Mouse (Mus musculus) macrophage (primary cell): ENCODE results near the gene Vsig2. TPM values are rescaled to one million over a fixed set of nuclear protein-coding genes. Genes with fewer than 3 reads are reported as not detected.

Source experiments
- H3K27ac ChIP-seq: fragments of 350-480 bp; formaldehyde crosslinking; 2 replicates; pipeline ENCODE4 v1.9.0; 2021
- H3K36me3 ChIP-seq: fragments of 350-480 bp; formaldehyde crosslinking; 2 replicates; pipeline ENCODE4 v1.9.0; 2021; ENCODE audit errors: inconsistent target
- H3K4me3 ChIP-seq: fragments of 350-480 bp; formaldehyde crosslinking; 2 replicates; pipeline ENCODE4 v1.9.0; 2021; ENCODE audit errors: inconsistent target
- H3K79me2 ChIP-seq: fragments of 350-480 bp; formaldehyde crosslinking; 2 replicates; pipeline ENCODE4 v1.9.0; 2021; ENCODE audit errors: inconsistent target
- WGBS: methylation state at CpG from one replicate; pipeline ENCODE4 v1.1.7; 2026; ENCODE audit warnings: inconsistent platforms; ENCODE audit not compliant: missing documents; 5-methylcytosine and 5-hydroxymethylcytosine counted together
- polyA plus RNA-seq: library from polyadenylated mRNA; stranded (reverse); fragments of 250-400 nt; gene quantifications from 3 replicates; pipeline ENCODE4 v1.2.4, GENCODE M21; 2018; ENCODE audit warnings: inconsistent platforms

Gene Vsig2
- polyA plus RNA-seq, 1 experiment from 2014 or later: not detected

DNA sequence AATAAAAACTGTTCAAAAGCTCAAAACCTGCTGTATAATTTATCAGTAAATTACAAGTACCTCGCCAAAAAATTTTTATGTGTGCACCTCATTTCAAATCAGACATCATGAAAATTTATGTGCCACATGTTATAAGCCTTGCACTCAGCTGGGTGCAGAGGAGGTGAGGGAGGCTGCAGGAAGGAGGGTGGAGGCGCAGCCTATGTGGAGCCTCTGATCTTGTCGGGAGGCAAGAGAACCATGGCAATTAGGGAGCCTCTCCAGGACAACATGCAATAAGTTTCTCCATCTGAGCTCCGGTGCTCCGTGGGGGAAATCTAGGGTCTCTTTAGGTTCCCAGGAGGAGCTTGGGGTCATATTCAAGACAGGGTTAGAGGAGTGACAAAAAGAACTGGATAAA, 28.4 kb downstream of the Vsig2 start:
- WGBS: 26% methylated on average over 5 of the region's 5 CpGs
- Histone ChIP-seq H3K36me3 (no peaks in the 10 kb centered on the region), H3K27ac (no peak overlapping the region), H3K79me2 (no peaks in the 10 kb centered on the region), H3K4me3 (no peak overlapping the region)

DNA sequence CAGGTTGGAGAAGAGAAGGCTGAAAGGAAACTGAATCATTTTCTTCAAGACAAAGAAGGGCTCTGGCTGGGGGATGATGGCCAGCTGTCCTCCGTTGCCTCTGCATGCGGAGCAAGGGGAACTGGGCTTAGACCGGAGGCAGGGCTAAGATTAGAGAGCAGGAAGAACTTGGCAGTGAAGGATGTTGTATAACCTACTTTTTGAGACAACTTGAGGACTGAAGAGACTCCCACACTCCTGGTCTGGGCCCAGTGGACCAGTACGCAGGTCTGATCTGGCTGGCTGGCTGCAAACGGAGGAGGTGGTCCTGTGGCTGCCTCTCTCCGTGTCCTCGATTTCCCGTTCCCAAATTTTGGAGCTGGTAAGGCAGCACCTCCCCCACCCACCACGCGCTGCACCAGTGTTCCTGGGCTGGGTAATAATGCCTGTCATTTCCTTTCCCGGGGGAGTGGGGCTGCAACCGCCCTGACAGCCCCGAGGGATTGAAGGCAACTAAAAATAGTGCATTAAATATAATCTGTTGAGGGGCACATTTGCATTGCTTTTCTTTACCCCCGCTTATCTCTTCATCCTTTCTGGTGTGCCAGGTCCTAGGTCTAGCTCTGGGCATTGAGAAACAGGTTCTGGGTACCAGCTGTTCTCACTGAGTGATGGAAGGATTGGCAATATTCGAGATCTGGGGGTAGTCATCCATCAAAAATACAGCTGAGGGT, 29.0 kb downstream of the Vsig2 start:
- Histone ChIP-seq H3K79me2 (no peaks in the 10 kb centered on the region), H3K36me3 (no peaks in the 10 kb centered on the region), H3K4me3 (no peak overlapping the region), H3K27ac (no peak overlapping the region)
- WGBS: 7% methylated on average over 15 of the region's 15 CpGs

DNA sequence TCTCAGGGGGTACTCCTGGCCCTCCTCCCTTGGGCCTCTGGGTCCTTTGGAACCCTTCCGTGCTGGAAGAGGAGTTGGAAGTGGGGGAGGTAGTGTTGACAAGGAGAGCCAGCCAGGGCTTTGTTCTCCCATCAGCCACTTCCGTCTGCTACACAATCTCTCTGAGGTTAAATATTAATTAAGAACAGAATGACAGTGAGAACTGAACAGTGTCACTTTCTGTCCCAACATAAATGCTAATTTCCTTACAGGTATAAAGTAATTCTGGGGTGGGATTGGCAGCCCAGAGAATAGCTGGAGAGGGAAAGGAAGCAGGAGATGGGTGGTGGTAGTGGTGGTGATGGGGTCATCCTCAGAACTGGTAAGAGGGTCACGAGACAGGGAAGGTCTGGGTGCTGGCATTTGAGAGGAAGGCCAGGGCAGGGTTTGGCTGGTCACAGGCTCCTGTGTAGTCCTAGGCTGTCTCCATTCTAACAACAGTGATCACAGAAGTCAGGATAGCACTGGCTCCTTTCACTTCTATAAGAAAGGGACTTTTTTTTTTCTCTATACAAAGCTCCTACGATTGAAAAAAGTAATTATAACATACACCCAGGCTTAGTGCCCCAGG, 29.7 kb downstream of the Vsig2 start:
- Histone ChIP-seq H3K27ac (no peak overlapping the region), H3K79me2 (no peaks in the 10 kb centered on the region), H3K4me3 (no peak overlapping the region), H3K36me3 (no peaks in the 10 kb centered on the region)
- WGBS: 38% methylated on average over 4 of the region's 4 CpGs

DNA sequence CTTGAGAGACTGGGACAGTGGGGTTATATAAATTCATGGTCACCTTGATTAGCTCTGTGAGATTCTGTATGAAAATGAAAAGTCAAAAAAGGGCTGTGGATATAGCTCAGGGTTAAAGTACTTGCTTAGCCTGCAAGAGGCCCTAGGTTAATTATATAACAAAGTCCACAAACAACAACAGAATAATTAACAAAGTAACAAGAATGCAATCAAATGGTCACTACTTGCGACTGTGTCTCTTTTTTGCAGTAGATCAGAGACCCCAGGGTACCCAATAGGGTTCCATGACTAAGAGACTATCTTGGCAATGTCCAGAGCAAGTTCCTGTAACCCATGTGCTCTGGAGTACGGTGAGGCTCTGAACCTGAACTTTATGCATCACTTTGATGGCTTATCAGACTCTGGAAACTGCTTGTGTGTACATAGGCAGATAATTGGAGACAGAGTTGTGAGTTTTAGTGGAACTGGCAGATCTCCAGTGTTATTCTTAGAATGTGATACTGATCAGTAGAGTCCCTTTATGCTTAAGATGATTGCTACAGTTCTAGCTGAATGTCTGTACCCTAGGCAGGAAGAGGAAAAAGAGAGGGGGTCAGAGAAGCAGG, 30.3 kb downstream of the Vsig2 start:
- H3K4me3 ChIP-seq: no peak overlapping the region
- H3K27ac ChIP-seq: no peak overlapping the region
- no peaks in the 10 kb centered on the region for H3K79me2 ChIP-seq
- H3K36me3 ChIP-seq: no peaks in the 10 kb centered on the region
- WGBS: 63% methylated on average over 2 of the region's 2 CpGs

DNA sequence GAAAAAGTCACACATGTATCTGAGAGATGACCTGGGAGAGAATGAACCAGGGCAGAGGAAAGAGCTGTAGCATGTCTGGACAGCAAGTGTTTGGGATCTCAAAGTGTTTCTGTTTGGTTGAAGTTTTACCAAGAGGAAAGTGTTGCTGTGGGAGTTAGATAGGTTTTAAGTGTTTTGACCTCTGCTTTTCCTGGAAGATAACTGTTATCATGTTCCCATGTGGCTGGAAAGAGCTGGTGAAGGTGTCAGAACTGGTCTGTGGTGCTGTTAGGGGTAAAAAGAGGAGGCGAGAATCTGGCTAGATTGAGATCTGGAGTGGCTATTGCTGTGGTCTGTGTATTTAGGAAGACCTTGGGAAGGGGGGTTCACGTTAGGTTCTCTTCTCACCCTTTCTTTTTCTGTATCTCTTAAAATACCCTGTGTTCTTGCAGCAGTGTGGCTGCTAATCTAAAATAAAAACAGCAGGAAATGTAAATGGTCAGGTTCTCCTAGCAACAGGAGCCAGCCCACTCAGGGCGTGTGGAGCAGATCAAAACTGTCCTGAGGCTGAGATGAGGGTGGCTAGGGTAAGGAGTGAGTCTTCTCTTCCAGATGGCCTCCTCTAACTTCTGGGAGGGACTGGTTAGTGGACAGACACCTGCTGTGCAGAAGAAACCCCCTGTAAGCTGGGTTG, 33.3 kb downstream of the Vsig2 start:
- no peak overlapping the region for H3K4me3 ChIP-seq
- H3K27ac ChIP-seq: no peak overlapping the region
- no peaks in the 10 kb centered on the region for H3K36me3 ChIP-seq
- WGBS: 42% methylated on average over 3 of the region's 3 CpGs
- H3K79me2 ChIP-seq: no peaks in the 10 kb centered on the region

DNA sequence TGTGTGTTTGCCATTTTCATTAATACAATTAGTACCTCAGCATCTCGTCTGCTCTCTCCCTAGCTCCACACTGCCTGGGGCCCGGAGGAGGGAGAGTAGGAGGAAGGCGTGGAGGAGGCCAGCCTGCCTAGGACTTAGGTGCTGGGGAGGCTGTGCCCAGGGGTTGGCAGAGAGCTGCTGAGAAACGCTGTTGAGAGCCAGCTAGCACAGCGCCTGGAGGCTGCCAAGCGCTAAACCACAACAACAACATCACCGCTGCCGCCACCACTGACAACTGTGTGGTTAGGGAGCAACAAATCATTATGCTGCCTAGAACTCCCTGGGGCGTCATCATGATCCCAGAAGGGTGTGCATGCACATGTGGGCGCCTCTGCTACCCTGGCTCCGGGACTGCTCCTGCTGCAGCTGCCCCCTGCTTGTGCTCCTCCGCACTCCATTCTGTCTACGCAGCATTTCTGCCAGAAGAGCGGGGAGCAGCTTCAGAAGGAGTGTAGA, 37.4 kb downstream of the Vsig2 start:
- 17% methylated on average over 14 of the region's 14 CpGs for WGBS
- Histone ChIP-seq H3K27ac (no peak overlapping the region), H3K4me3 (no peak overlapping the region), H3K36me3 (no peaks in the 10 kb centered on the region), H3K79me2 (no peaks in the 10 kb centered on the region)

DNA sequence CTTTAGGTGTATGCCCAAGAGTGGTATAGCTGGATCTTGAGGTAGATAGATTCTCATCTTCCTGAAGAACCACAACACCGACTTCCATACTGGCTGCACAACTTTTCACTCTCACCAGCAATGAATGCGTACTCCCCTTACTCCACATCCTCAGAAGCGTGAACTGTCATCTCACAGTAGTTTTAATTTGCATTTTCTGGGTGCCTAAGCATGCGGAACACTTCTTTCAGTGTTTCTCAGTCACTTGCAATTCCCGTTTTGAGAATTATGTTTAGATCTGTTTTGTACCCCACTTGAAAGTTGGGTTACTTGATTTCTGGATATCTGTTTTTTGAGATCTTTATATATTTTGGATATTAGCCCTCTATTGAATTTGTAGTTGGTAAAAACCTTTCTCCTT, 44.5 kb downstream of the Vsig2 start:
- no peaks in the 10 kb centered on the region for H3K36me3 ChIP-seq
- H3K79me2 ChIP-seq: no peaks in the 10 kb centered on the region
- H3K27ac ChIP-seq: no peak overlapping the region
- 95% methylated on average over 5 of the region's 5 CpGs for WGBS
- H3K4me3 ChIP-seq: no peak overlapping the region

DNA sequence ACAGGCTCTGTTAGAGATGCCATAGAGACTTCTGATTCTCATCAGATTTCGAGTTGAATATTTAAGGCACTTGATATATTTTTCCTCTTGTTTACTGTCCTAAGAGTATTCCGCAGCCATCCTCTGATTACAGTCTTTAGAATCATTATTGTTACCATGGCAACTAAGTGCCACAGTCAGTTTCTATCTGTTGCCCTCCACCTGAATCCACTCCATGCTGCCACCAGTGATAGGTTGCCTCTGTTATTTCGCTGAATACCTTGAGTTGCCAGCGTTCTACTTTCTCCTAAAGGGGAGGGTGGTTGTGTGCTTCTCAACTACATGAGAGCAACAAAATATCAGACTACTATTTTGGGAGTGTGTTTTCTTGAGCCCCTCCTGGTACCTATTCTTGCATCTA, 47.7 kb downstream of the Vsig2 start:
- Histone ChIP-seq H3K79me2 (no peaks in the 10 kb centered on the region), H3K4me3 (no peak overlapping the region), H3K27ac (no peak overlapping the region), H3K36me3 (no peaks in the 10 kb centered on the region)
- WGBS: 87% methylated on average over 4 of the region's 4 CpGs

DNA sequence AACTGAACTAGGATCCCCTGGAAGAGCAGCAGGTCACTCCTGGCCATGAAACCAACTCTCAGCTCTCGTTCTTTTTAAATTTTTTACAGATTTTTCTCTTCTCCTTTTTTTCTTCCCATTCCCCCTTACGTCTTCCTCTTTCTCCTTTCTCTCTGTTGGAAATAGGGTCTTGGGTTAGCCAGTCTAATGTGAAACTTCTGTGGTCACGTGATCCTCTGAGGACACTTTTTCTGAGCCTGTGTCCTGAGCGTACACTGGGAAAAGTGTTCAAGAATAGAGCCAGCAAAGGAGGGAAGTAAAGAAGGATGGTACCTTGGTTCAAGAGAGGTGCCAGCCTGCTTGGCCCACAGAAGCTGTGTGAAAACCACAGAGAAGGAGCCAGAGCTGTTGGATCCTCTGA, 51.3 kb downstream of the Vsig2 start:
- Histone ChIP-seq H3K36me3 (no peaks in the 10 kb centered on the region), H3K27ac (no peak overlapping the region), H3K4me3 (no peak overlapping the region), H3K79me2 (no peaks in the 10 kb centered on the region)
- WGBS: 27% methylated on average over 4 of the region's 4 CpGs

DNA sequence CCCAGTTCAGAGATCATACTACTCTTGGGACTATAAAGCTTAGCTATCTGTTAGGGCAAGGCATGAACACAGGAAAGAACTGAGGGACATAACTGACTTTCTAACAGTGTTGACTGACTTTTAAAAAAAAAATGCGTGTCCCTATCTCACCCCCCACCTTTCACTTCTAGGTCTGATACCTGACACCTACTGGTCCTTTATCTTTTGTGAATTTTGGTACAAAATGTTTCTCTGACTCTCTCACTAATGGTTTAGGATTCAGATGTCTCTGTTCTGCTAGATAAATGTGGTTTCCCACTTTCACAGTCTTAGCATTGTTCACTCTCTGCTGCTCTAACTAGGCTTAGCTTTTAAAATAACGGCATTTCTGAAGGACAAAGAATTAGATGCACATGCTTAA, 53.0 kb downstream of the Vsig2 start:
- H3K4me3 ChIP-seq: no peak overlapping the region
- WGBS: 74% methylated on average over 2 of the region's 2 CpGs
- H3K36me3 ChIP-seq: no peaks in the 10 kb centered on the region
- no peak overlapping the region for H3K27ac ChIP-seq
- H3K79me2 ChIP-seq: no peaks in the 10 kb centered on the region

DNA sequence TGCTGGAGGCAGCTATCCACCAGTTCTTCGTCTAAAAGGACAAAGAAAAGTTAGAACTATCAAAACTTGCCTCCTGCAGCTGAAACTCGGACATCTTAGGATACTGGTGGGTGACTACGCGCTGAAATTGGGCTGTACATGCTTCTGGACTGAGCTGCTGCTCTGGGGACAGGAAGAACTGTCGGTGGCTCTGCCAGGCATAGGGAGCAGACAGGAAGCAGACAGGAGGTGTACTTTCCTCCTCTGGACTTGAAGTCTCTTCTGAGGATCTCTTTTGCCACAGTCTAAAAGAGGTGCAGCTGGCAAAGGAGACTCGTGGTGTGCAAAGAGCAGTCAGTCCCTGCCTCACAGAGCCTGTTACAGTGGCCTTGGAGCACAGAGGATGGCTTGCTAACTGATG, 53.6 kb downstream of the Vsig2 start:
- Histone ChIP-seq H3K36me3 (no peaks in the 10 kb centered on the region), H3K4me3 (no peak overlapping the region), H3K27ac (no peak overlapping the region), H3K79me2 (no peaks in the 10 kb centered on the region)
- 26% methylated on average over 6 of the region's 6 CpGs for WGBS

DNA sequence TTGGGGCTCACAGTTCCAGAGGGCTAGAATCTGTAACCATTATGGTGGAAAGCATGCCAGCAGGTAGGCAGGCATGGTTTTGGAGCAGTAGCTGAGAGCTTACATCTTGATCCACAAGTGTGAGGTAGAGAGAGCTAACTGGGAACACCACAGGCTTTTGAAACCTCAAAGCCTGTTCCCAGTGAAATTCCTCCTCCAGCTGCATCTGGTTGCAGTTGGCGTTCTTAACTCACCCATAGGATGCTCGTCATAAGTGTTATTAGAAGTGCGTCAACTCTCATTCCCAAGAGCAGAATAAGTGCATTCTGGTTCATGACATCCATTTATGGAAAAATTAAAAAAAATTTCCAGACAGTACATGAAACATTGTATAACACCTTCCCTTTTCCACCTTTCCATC, 54.6 kb downstream of the Vsig2 start:
- H3K79me2 ChIP-seq: no peaks in the 10 kb centered on the region
- no peak overlapping the region for H3K27ac ChIP-seq
- 94% methylated on average over 3 of the region's 3 CpGs for WGBS

More for the DNA sequence above, 54.6 kb downstream of the Vsig2 start:
- no peak overlapping the region for H3K4me3 ChIP-seq
- H3K36me3 ChIP-seq: no peaks in the 10 kb centered on the region
